Mouse (Mus musculus): ENCODE results near the gene Kifc3. TPM values are rescaled to one million over a fixed set of nuclear protein-coding genes. Genes with fewer than 3 reads are reported as not detected.

The Kifc3 gene
- polyA plus RNA-seq, 1 experiment from 2014 or later = 5.2 TPM

- H3K27ac ChIP-seq (replicated peaks) = no peak overlapping the region
- no peaks in the 10 kb centered on the region for H3K27me3 ChIP-seq (ENCODE audit: low read depth, poor library complexity, severe bottlenecking)
- WGBS = 91% methylated on average over 13 of the region's 13 CpGs
- no peaks in the 10 kb centered on the region for H3K4me1 ChIP-seq
- H3K9me3 ChIP-seq (replicated peaks) = no peaks in the 10 kb centered on the region
- no peaks in the 10 kb centered on the region for H3K36me3 ChIP-seq
- H3K4me3 ChIP-seq = no peak overlapping the region
- no peak for DNase-seq (ENCODE audit: low spot score)
Observed at GRCm38 (mm10) chr8:95107306-95107705, 95.3 kb downstream of the Kifc3 start.

DNA sequence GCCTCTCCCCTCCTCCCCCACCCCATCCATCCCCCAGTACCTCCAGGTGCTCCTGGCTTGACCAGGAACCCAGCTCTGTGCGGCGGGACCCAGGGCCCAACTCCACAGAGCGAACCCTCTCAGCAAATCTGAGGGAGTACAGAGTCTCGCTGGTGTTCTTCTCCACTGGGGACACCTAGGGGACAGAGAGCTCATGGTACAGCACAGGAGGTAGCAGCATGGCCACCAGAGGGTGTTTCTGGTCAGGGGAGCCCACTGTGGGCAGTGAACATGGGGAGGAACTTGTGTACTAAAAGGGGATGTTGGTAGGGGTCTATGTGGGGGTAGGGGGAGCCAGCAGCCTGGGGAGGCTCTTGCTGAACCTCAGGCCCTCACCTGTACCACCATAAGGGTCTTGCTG is 100.6 kb downstream of the Kifc3 start:
- WGBS = 76% methylated on average over 4 of the region's 4 CpGs
- no peak overlapping the region for H3K27ac ChIP-seq (replicated peaks)
- DNase-seq (ENCODE audit: low spot score) = no peak
- no peaks in the 10 kb centered on the region for H3K27me3 ChIP-seq (ENCODE audit: low read depth, poor library complexity, severe bottlenecking)
- H3K4me3 ChIP-seq = no peak overlapping the region
- no peaks in the 10 kb centered on the region for H3K9me3 ChIP-seq (replicated peaks)
- H3K36me3 ChIP-seq = peaks cover 38% of the 10 kb centered on the region
- H3K4me1 ChIP-seq = no peaks in the 10 kb centered on the region

- Histone ChIP-seq H3K36me3 (peaks cover 68% of the 10 kb centered on the region), H3K9me3 (replicated peaks) (no peaks in the 10 kb centered on the region)
- WGBS = 32% methylated on average over 5 of the region's 5 CpGs
Observed at GRCm38 (mm10) chr8:95099009-95099408, 103.6 kb downstream of the Kifc3 start.

GRCm38 (mm10) chr8:95093574-95093973 is 109.0 kb downstream of the Kifc3 start:
- WGBS = 89% methylated on average over 4 of the region's 4 CpGs
- no peak overlapping the region for H3K4me3 ChIP-seq
- no peaks in the 10 kb centered on the region for H3K4me1 ChIP-seq
- no peak overlapping the region for H3K27ac ChIP-seq (replicated peaks)
- no peak for DNase-seq (ENCODE audit: low spot score)
- peaks cover 100% of the 10 kb centered on the region for H3K36me3 ChIP-seq
- H3K9me3 ChIP-seq (replicated peaks) = no peaks in the 10 kb centered on the region
- no peaks in the 10 kb centered on the region for H3K27me3 ChIP-seq (ENCODE audit: low read depth, poor library complexity, severe bottlenecking)

More at GRCm38 (mm10) chr8:95099009-95099408, 103.6 kb downstream of the Kifc3 start:
- Histone ChIP-seq H3K4me3 (no peak overlapping the region), H3K27ac (replicated peaks) (no peak overlapping the region), H3K4me1 (no peaks in the 10 kb centered on the region), H3K27me3 (ENCODE audit: low read depth, poor library complexity, severe bottlenecking) (no peaks in the 10 kb centered on the region)
- DNase-seq (ENCODE audit: low spot score) = peak; percentile 63

- Histone ChIP-seq H3K4me1 (peaks cover 18% of the 10 kb centered on the region), H3K27ac (replicated peaks) (no peak overlapping the region), H3K9me3 (replicated peaks) (no peaks in the 10 kb centered on the region), H3K27me3 (ENCODE audit: low read depth, poor library complexity, severe bottlenecking) (no peaks in the 10 kb centered on the region), H3K4me3 (no peak overlapping the region), H3K36me3 (peaks cover 74% of the 10 kb centered on the region)
- 89% methylated on average over 7 of the region's 7 CpGs for WGBS
- DNase-seq (ENCODE audit: low spot score) = no peak
Observed at GRCm38 (mm10) chr8:95085432-95086141, 117.0 kb downstream of the Kifc3 start.

- Histone ChIP-seq H3K27ac (replicated peaks) (peak overlapping the region; percentile 55; the same call in 1 of the 2 replicates), H3K27me3 (ENCODE audit: low read depth, poor library complexity, severe bottlenecking) (no peaks in the 10 kb centered on the region), H3K4me1 (peaks cover 23% of the 10 kb centered on the region), H3K36me3 (peaks cover 67% of the 10 kb centered on the region), H3K4me3 (no peak overlapping the region), H3K9me3 (replicated peaks) (no peaks in the 10 kb centered on the region)
- 86% methylated on average over 10 of the region's 10 CpGs for WGBS
- DNase-seq (ENCODE audit: low spot score) = no peak
Observed at GRCm38 (mm10) chr8:95084744-95085431, 117.7 kb downstream of the Kifc3 start.

DNA sequence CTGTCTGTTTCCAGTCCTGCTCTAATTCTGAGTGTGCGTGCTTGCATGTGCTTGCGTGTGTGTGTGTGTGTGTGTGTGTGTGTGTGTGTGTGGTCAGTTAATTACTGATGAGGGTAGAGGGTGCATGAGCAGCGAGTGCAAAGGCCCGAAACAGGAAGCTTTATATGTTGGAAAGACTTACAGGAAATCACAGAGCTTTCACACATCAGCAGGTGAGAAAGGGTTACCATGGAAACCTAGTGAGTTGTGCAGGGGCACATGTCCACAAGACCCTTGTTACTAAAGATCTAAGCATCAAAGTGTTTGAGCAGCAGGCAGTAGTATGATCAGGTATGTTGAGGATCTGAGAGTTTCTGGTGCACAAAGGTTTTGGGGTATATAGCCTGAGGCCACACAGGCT is 118.4 kb downstream of the Kifc3 start:
- DNase-seq (ENCODE audit: low spot score) = no peak
- peaks cover 61% of the 10 kb centered on the region for H3K36me3 ChIP-seq

GRCm38 (mm10) chr8:95081650-95082049 is 121.0 kb downstream of the Kifc3 start:
- Histone ChIP-seq H3K27ac (replicated peaks) (peak overlapping the region; percentile 91), H3K4me3 (peak overlapping the region; percentile 92), H3K4me1 (peaks cover 23% of the 10 kb centered on the region), H3K9me3 (replicated peaks) (no peaks in the 10 kb centered on the region), H3K27me3 (ENCODE audit: low read depth, poor library complexity, severe bottlenecking) (no peaks in the 10 kb centered on the region), H3K36me3 (peaks cover 36% of the 10 kb centered on the region)
- 9% methylated on average over 11 of the region's 11 CpGs for WGBS
- no peak for DNase-seq (ENCODE audit: low spot score)

More for the DNA sequence above, 118.4 kb downstream of the Kifc3 start:
- H3K4me1 ChIP-seq = peaks cover 23% of the 10 kb centered on the region
- no peaks in the 10 kb centered on the region for H3K9me3 ChIP-seq (replicated peaks)
- no peaks in the 10 kb centered on the region for H3K27me3 ChIP-seq (ENCODE audit: low read depth, poor library complexity, severe bottlenecking)
- H3K27ac ChIP-seq (replicated peaks) = no peak overlapping the region
- H3K4me3 ChIP-seq = no peak overlapping the region
- 95% methylated on average over 4 of the region's 4 CpGs for WGBS

GRCm38 (mm10) chr8:95080381-95081341 is 122.0 kb downstream of the Kifc3 start, which contains the start of gene Katnb1:
Katnb1 (plus strand) TSS chr8:95081186.
- H3K36me3 ChIP-seq = peaks cover 29% of the 10 kb centered on the region
- peak; percentile 99 for DNase-seq (ENCODE audit: low spot score)
- WGBS = under 1% methylated on average over 47 of the region's 47 CpGs
- H3K9me3 ChIP-seq (replicated peaks) = no peaks in the 10 kb centered on the region
- H3K27ac ChIP-seq (replicated peaks) = peak within 1 kb of the TSS; percentile 91
- peak within 1 kb of the TSS; percentile 92 for H3K4me3 ChIP-seq
- peaks cover 23% of the 10 kb centered on the region for H3K4me1 ChIP-seq
- H3K27me3 ChIP-seq (ENCODE audit: low read depth, poor library complexity, severe bottlenecking) = no peaks in the 10 kb centered on the region

GRCm38 (mm10) chr8:95079305-95079704 is 123.3 kb downstream of the Kifc3 start:
- peaks cover 23% of the 10 kb centered on the region for H3K4me1 ChIP-seq
- no peak overlapping the region for H3K27ac ChIP-seq (replicated peaks)
- peaks cover 15% of the 10 kb centered on the region for H3K36me3 ChIP-seq
- H3K4me3 ChIP-seq = no peak overlapping the region
- H3K9me3 ChIP-seq (replicated peaks) = no peaks in the 10 kb centered on the region
- WGBS = 89% methylated on average over 4 of the region's 4 CpGs
- no peaks in the 10 kb centered on the region for H3K27me3 ChIP-seq (ENCODE audit: low read depth, poor library complexity, severe bottlenecking)
- DNase-seq (ENCODE audit: low spot score) = no peak

GRCm38 (mm10) chr8:95078055-95078454 is 124.6 kb downstream of the Kifc3 start:
- peaks cover 23% of the 10 kb centered on the region for H3K4me1 ChIP-seq
- H3K27ac ChIP-seq (replicated peaks) = no peak overlapping the region
- no peaks in the 10 kb centered on the region for H3K9me3 ChIP-seq (replicated peaks)
- 78% methylated on average over 3 of the region's 3 CpGs for WGBS
- H3K4me3 ChIP-seq = no peak overlapping the region
- H3K27me3 ChIP-seq (ENCODE audit: low read depth, poor library complexity, severe bottlenecking) = no peaks in the 10 kb centered on the region
- H3K36me3 ChIP-seq = peaks cover 6% of the 10 kb centered on the region
- no peak for DNase-seq (ENCODE audit: low spot score)

- no peaks in the 10 kb centered on the region for H3K9me3 ChIP-seq (replicated peaks)
- no peak overlapping the region for H3K4me3 ChIP-seq
- H3K36me3 ChIP-seq = no peaks in the 10 kb centered on the region
- peaks cover 5% of the 10 kb centered on the region; the same call in 1 of the 2 replicates for H3K4me1 ChIP-seq
- no peaks in the 10 kb centered on the region for H3K27me3 ChIP-seq (ENCODE audit: low read depth, poor library complexity, severe bottlenecking)
- no peak overlapping the region for H3K27ac ChIP-seq (replicated peaks)
- DNase-seq (ENCODE audit: low spot score) = no peak
- WGBS = 83% methylated on average over 17 of the region's 17 CpGs
Observed at GRCm38 (mm10) chr8:95076151-95076550, 126.5 kb downstream of the Kifc3 start.

Data from midbrain, embryonic 10.5 days (tissue).